Mouse (Mus musculus) midbrain, postnatal 0 days (tissue): ENCODE measurements at regions not wholly inside any gene's neighbourhood (a gene's known extent, or its start where the extent isn't known, plus 50 kb on each side); places are given as distances from the start of the nearest gene placed in this dataset.

ENCODE experiments used
- ATAC-seq: fragments of 200-750 bp; cut with Nextera tagmentation; 2 replicates; pipeline ENCODE4 v1.8.0; 2017; ENCODE audit warnings: moderate number of reproducible peaks, mild to moderate bottlenecking, moderate TSS enrichment, moderate library complexity; ENCODE audit not compliant: low FRiP score
- DNase-seq: peaks from one replicate; pipeline ENCODE4 v3.0.0-alpha.2; 2015; ENCODE audit warnings: low spot score
- H3K27ac ChIP-seq: fragments of 300-500 bp; sonication (generic); 2 replicates; pipeline ENCODE4 v1.5.1; 2014; ENCODE audit warnings: low read depth, mild to moderate bottlenecking, low read length, mixed read lengths
- H3K27me3 ChIP-seq: fragments of 300-500 bp; sonication (generic); 2 replicates; pipeline ENCODE4 v1.6.1; 2014; ENCODE audit warnings: low read length, control low read depth, mixed read lengths; ENCODE audit not compliant: insufficient read depth
- H3K36me3 ChIP-seq: fragments of 300-500 bp; sonication (generic); 2 replicates; pipeline ENCODE4 v1.6.1; 2014; ENCODE audit warnings: low read length, control low read depth, mixed read lengths; ENCODE audit not compliant: insufficient read depth
- H3K4me1 ChIP-seq: fragments of 300-500 bp; sonication (generic); 2 replicates; pipeline ENCODE4 v1.6.1; 2014; ENCODE audit warnings: mild to moderate bottlenecking, control low read depth, antibody characterized with exemption, low read length, mixed read lengths; ENCODE audit not compliant: insufficient read depth
- H3K4me2 ChIP-seq: fragments of 300-500 bp; sonication (generic); 2 replicates; pipeline ENCODE4 v1.6.1; 2014; ENCODE audit warnings: low read depth, mild to moderate bottlenecking, low read length, mixed read lengths; ENCODE audit not compliant: poor library complexity, severe bottlenecking
- H3K4me3 ChIP-seq: fragments of 300-500 bp; sonication (generic); 2 replicates; pipeline ENCODE4 v1.5.1; 2014; ENCODE audit warnings: low read depth, mild to moderate bottlenecking, low read length, moderate library complexity
- H3K9ac ChIP-seq: fragments of 300-500 bp; sonication (generic); replicated peaks from 2 replicates; pipeline ENCODE4 v1.6.1; 2014; ENCODE audit warnings: mild to moderate bottlenecking, low read length, moderate library complexity, mixed read lengths; ENCODE audit not compliant: poor library complexity, severe bottlenecking
- H3K9me3 ChIP-seq: fragments of 300-500 bp; sonication (generic); 2 replicates; pipeline ENCODE4 v1.6.1; 2016; ENCODE audit warnings: low read length, control low read depth
- CTCF ChIP-seq: IDR thresholded peaks from 2 replicates; pipeline ENCODE4 v1.5.1; 2016; ENCODE audit warnings: antibody characterized with exemption, mild to moderate bottlenecking
- WGBS: fragments of 180-500 bp; shearing (Covaris S2); extraction: QIAGEN DNeasy Blood & Tissue Kit; methylation state at CpG from one replicate; pipeline ENCODE4 v1.1.7; 2014; 5-methylcytosine and 5-hydroxymethylcytosine counted together

DNA sequence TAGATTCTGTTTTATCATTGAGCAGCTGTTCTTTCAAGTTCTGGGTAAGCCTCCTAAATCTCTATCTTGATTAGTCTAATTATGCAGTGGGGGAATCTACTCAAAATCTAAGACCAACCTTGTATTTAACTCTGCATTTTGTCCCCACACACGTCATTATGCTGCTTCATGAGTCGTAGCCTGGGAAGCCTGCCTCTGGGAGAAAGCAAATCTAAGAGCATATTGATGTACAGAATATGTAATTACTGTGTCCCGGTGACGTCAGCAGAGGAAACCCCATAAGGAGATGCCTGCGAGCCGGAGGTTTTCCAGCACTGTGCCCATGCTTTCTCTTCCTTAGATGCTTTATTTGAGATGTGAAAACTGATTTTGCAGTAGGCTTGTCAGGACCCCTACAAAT is 161.7 kb downstream of the Rps29 start:
- Histone ChIP-seq H3K4me1 (0 out of 2 replicates have a peak, but pooled peaks cover 6% of the 10 kb centered on the region), H3K9me3 (no peaks in the 10 kb centered on the region), H3K9ac (no peak overlapping the region), H3K27ac (peak overlapping the region; percentile 68; the same call in 1 of the 2 replicates), H3K4me2 (peak overlapping the region; percentile 45), H3K36me3 (no peaks in the 10 kb centered on the region), H3K27me3 (no peaks in the 10 kb centered on the region), H3K4me3 (peak overlapping the region; percentile 27; the same call in 1 of the 2 replicates)
- WGBS, result 20% methylated on average over 6 of the region's 6 CpGs
- DNase-seq, result peak; percentile 34
- ATAC-seq, result peak; percentile 84; the same call in 1 of the 2 replicates
- no peak for TF ChIP-seq CTCF

DNA sequence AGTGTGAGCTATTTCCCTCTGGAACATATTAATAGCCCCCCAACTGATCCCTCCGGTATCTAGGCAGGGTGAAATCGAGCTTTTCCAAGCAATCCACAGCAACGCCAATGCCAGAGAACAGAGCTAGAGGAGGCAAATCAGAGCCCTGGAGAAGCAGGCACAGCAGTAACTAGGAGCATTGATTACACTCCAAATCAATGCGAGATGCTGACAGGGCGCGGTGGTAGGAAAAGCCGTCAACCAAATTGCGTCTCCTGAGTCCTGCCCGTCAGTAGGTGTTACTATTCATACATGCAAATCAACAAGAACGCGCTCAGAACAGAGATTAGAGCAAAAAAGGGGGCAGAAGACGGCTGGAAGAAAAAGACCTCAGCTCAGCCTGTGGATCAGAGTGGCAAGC is 162.2 kb downstream of the Rps29 start:
- 8% methylated on average over 12 of the region's 12 CpGs for WGBS

DNA sequence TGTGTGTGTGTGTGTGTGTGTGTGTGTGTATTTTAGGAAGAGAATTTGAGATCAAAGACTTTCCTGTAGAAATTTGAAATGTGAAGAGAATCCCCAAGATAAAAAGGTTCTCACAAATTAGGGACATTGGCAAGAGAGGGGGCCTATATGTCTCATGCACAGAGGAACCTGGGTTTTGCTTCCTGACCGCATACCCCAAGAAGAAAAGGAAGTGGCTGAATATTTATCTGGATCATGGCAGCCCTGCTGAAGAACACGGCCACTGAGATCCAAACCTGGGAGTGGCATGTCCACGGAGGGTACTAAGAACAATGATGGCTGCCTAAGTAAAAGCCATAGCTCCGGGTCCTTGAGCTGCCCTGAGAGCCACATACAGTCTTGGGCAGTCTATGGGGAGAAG is 178.3 kb downstream of the Rps29 start:
- DNase-seq, result no peak
- 92% methylated on average over 4 of the region's 4 CpGs for WGBS
- no peak for TF ChIP-seq CTCF

More for the DNA sequence above, 162.2 kb downstream of the Rps29 start:
- Histone ChIP-seq H3K9me3 (no peaks in the 10 kb centered on the region), H3K27ac (peak overlapping the region; percentile 68), H3K9ac (0 out of 2 replicates have a peak overlapping the region, but pooled peaks have one; percentile 25), H3K36me3 (no peaks in the 10 kb centered on the region), H3K4me1 (0 out of 2 replicates have a peak, but pooled peaks cover 6% of the 10 kb centered on the region), H3K4me3 (peak overlapping the region; percentile 27), H3K4me2 (peak overlapping the region; percentile 45), H3K27me3 (no peaks in the 10 kb centered on the region)
- ATAC-seq (peak; percentile 59), DNase-seq (peak; percentile 40)
- no peak for TF ChIP-seq CTCF

DNA sequence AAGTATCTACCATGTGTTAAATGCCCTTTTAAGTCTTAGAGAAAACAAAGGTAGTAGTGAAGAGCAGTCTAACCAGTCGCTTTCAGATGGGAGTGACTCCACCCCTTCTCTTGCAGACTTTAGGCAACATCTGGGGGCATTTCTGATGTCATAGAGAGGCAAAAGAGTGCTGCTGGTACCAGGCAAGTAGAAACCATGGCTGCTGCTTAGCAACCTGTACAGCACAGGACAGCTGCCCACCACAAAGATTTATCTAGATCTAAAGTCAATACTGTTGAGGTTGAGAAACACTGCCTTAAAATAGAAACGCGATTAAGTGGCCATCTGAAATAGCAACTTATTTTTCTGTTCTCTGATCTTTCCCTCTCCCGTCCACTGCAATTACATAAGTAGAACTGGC is 178.8 kb downstream of the Rps29 start:
- no peak overlapping the region for H3K4me2 ChIP-seq
- H3K4me1 ChIP-seq, result no peaks in the 10 kb centered on the region
- WGBS, result 73% methylated on average over 4 of the region's 4 CpGs
- no peak for ATAC-seq
- no peaks in the 10 kb centered on the region for H3K27me3 ChIP-seq
- no peak for TF ChIP-seq CTCF
- H3K36me3 ChIP-seq, result no peaks in the 10 kb centered on the region
- DNase-seq, result no peak
- H3K27ac ChIP-seq, result no peak overlapping the region
- no peak overlapping the region for H3K4me3 ChIP-seq
- no peak overlapping the region for H3K9ac ChIP-seq
- H3K9me3 ChIP-seq, result no peaks in the 10 kb centered on the region

More for the DNA sequence above, 178.3 kb downstream of the Rps29 start:
- H3K4me3 ChIP-seq, result no peak overlapping the region
- H3K4me1 ChIP-seq, result no peaks in the 10 kb centered on the region
- no peak overlapping the region for H3K4me2 ChIP-seq
- ATAC-seq, result no peak
- no peak overlapping the region for H3K27ac ChIP-seq
- H3K9ac ChIP-seq, result no peak overlapping the region
- H3K27me3 ChIP-seq, result no peaks in the 10 kb centered on the region
- no peaks in the 10 kb centered on the region for H3K9me3 ChIP-seq
- no peaks in the 10 kb centered on the region for H3K36me3 ChIP-seq

DNA sequence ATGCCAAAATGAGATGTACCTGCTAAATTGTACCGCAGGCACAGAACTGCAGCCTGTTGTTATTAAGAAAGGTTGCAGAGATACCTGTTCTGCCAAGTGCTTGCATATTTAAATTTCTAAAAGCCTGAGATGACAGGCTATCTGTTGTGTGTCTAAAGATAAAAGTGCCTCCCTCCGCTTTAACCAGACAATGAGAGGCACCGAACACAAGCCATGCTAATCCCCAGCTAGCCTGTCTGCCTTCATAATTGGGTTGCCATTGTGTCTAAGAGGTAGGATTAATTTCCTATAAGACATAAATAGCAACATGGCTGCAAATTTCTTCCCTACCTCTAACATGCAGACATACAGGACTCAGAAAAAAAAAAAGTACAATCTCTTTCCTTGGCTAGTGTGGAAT is 179.8 kb downstream of the Rps29 start:
- Histone ChIP-seq H3K27me3 (no peaks in the 10 kb centered on the region), H3K9me3 (no peaks in the 10 kb centered on the region), H3K27ac (no peak overlapping the region), H3K9ac (no peak overlapping the region), H3K4me2 (no peak overlapping the region), H3K4me3 (no peak overlapping the region), H3K4me1 (no peaks in the 10 kb centered on the region), H3K36me3 (no peaks in the 10 kb centered on the region)
- ATAC-seq (peak; percentile 55; the same call in 1 of the 2 replicates), DNase-seq (no peak)
- no peak for TF ChIP-seq CTCF
- 28% methylated on average over 3 of the region's 3 CpGs for WGBS

DNA sequence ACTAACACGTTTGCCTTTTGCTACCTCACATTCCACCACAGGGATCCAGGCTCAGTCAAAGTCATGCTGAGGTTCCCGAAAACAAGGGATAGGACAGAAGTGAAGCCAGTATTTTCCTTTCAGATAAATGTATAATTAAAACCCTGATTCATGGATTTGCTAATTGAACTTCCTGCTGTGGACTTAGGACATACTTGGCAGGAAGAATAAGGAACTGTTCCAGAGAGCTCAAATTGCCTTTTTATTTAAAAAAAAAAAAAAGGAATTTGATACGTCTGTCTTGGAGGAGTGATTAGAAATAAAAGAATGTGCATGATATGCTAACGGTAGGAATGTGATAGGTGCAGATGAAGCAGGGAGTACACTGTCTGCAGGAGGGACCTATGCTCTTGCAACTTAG is 181.7 kb downstream of the Rps29 start:
- Histone ChIP-seq H3K27me3 (no peaks in the 10 kb centered on the region), H3K9ac (no peak overlapping the region), H3K36me3 (no peaks in the 10 kb centered on the region), H3K9me3 (no peaks in the 10 kb centered on the region), H3K4me1 (no peaks in the 10 kb centered on the region), H3K4me2 (no peak overlapping the region), H3K4me3 (no peak overlapping the region), H3K27ac (no peak overlapping the region)
- DNase-seq (no peak), ATAC-seq (no peak)
- 56% methylated on average over 4 of the region's 4 CpGs for WGBS
- no peak for TF ChIP-seq CTCF
